Mouse (Mus musculus) urinary bladder, adult 18-20 months (tissue): ENCODE results near the gene Sox4.

Experiments used
- DNase-seq, 2 experiments: peaks; one replicate each; pipeline ENCODE4 v3.0.0; 2022; ENCODE audit warnings: low spot score in 2 of 2, mixed read lengths in 2 of 2

The Sox4 gene

GRCm38 (mm10) chr13:28953581-28953991 lies at the start of gene Sox4:
TSS of gene Sox4 (minus strand) at chr13:28953713.
- DNase-seq: peak; percentile 86 to 93

GRCm38 (mm10) chr13:28991899-28992664 lies 38.6 kb upstream of the Sox4 start:
- no peak for DNase-seq

DNA sequence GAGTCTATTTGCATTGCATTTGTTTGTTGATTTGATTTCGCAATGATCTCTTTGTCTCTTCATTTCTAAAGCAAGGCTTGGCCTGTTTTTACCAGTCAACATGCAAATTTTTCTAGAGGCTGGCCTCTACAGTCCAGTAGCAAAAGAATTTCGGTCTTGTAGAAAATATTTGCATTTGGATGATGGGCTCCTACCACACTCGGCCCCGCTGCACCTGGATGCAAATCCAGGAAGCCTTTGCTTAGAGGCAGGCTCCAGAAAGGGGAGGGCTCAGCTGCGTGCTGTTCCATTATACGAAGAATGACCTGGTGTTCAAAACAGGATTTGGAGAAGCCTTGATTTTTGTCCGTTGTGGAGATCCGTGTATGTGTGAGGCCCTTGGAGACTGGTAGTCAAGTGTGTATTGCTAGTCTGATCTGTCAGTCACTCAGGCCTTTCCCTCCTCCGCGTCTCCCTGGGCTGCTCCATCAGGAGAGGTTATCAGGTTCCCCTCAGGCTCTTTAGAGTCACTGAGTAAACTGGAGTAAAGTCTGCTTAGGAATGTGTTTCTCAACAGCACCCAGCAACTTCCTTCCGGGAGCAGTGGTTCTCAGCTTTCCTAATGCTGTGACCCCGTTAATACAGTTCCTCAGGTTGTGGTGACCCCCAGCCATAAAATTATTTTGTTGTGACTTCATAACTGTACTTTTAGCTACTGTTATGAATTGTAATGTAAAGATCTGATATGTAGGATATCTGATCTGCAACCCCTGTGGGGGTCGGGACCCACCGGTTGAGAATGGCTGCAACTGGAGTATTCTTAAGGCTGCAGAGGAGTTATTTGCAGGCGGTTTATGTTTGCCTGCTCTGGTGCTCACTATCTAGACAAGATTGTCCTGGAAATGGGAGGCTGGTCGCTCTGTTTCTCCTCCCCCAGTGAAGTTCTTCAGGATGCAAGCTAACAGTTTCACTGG lies 35.5 kb upstream of the Sox4 start:
- DNase-seq: peak; percentile 5 to 12

DNA sequence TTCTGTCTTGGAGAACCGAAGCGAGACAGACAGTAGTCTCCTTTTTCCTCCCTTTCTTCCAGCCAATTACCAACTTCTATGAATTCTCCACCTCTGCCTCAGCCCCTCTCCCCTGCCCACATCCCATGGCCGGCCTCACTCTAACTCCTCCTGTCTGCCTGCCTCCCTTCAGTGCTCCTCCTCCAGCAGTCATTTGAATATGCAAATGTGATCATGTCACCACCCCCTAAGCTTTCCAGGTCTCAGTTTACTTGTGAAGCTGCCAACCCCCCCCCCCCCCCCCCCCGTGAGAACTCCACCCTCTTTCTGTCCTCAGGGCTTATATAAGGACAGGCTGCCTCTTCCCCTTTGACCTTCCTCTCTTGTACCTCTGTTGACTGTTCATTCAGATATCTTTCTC lies 27.2 kb upstream of the Sox4 start:
- DNase-seq: no peak

DNA sequence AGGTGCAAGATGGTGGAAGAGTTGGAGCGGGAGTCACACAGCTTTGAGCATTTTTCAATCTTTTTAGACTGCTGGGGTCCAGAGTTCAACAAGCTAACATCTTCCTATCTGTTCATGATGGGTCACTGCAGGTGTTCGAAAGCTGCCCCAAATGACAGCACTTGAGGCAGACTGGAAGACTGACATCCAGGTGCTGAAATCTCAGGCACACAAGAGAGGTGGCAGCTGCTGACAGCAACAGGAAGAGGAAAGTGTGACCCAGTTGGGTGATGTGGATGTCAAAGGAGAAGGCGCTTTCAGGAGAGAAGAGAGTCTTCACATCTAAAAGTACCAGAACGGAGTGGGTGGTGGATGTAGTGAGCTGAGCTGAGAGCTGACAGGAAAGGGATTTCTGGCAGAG lies 21.5 kb upstream of the Sox4 start:
- no peak for DNase-seq

GRCm38 (mm10) chr13:28974597-28974996 lies 21.1 kb upstream of the Sox4 start:
- DNase-seq: no peak

- no peak for DNase-seq
Measured at GRCm38 (mm10) chr13:28960916-28961315, 7.4 kb upstream of the Sox4 start.

- peak; percentile 76 to 85 for DNase-seq
Measured at GRCm38 (mm10) chr13:28959458-28959978, 6.0 kb upstream of the Sox4 start.

GRCm38 (mm10) chr13:28959068-28959440 lies 5.5 kb upstream of the Sox4 start:
- DNase-seq: no peak

DNA sequence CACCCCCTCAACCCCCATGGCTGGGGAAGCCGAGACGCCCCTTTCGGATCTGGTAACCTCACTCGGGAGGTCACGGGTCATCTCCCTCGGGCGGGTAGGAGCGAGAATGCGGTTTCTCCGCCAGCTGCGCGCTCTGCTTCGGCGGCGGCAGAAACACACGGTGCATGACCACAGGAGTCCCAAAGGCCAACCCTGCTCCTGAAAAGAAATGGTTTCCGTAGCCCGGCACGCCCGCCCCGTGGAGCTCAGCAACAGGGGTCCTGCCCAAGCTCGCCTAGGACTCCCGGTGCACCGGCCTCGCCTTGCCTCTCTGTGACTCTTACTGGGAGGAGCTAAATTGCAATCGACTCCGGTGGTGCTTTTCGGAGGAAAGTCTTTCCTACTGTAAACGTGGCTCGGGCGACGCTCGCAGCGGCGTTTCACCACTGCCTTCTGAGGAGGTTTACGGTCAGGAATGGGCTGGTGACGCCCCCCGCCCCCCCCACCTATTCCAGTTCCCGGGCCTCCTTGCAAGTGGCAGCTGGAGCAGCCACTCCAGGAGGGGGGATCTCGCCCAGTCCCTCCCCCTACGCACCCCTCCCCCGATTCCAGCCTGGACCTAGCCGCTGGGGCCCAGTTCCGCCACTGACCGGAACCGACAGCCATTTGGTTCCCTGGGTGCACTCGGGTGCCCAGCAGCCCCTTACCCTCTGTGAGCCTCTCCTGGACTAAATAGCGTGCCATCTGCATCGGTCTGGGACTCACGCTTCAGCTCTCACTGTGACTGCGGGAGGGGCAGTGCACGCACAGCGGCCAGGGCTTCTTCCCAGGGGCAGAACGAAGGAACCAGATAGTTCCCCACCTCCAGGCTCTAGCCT lies 4.9 kb upstream of the Sox4 start:
- DNase-seq: peak; percentile 77 to 79

GRCm38 (mm10) chr13:28957765-28958164 lies 4.3 kb upstream of the Sox4 start:
- peak; percentile 90 to 95 for DNase-seq

GRCm38 (mm10) chr13:28952576-28953571 lies 639 bp downstream of the Sox4 start:
- DNase-seq: peak; percentile 46 to 76

- peak; percentile 10 to 49 for DNase-seq
Measured at GRCm38 (mm10) chr13:28951691-28952575, 1.6 kb downstream of the Sox4 start.

DNA sequence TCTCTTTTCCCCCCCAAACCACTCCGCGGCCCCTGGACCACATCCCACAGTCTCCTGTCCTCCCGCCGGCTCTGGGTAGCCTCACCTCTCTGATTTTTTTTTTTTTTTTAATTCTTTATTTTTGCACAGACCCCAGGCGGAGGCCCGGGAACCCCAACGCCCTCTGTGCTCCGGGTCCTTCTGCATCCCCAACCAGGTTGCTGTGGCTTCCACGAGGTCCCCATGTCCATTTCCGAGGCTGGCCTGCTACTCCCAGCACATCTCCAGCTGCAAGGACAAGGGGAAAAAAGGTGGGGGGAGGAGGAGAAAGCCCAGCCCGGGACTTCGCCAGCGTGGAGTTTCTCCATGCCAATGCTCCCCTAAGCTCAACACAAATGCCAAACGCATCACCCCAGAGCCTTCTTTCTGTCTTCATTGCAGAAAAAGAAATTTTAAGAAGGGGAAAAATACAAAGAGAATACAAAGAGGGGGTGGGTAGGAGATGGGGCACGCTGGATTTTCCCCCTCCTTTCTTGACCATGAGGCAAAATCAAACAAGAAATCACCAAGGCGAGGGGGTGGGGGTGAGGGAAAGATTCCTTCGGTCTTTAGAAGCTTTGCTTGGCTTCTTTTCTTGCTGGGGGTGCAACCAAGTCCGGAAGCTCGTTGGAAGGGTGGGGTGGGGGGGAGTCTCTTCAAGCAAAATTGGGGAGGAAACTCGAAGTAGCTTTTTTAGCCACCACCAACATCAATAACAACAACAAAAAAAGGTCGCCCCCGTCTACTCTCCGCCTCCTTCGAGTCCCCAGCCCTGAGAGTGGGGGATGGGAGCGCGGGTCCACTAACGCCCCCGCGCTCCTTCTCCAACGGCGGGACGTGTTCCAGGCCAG lies 2.7 kb downstream of the Sox4 start:
- peak in 1 of 2 experiments; percentile 51 for DNase-seq

GRCm38 (mm10) chr13:28950266-28950622 lies 3.3 kb downstream of the Sox4 start:
- DNase-seq: no peak

DNA sequence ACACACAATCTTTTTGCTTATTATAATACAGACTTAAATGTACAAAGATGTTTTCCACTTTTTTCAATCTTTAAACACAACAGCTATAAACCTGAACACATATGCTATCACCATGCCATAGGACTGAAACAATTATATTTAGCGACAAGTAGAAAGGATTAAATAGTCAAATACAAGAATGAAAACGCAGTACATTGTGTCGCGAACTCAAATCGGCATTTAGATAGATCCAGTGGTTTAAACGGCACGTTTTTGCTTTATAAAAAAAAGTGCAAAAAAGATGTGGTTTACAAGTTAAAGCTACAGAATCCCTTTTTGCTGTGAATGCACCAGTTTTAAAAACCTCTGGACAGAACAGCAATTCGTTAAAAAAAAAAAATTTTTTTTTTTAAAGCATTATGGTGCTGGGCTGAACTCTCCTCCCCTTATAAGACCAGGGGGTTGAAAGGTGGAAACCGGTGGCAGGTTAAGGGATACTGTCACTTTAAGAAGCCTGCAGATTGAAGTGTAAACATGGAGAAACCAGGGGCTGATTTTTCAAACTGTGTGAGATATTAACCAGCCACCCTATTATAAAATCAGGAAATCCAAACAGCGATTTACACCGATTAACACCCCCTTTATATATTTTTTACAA lies 4.1 kb downstream of the Sox4 start:
- no peak for DNase-seq

DNA sequence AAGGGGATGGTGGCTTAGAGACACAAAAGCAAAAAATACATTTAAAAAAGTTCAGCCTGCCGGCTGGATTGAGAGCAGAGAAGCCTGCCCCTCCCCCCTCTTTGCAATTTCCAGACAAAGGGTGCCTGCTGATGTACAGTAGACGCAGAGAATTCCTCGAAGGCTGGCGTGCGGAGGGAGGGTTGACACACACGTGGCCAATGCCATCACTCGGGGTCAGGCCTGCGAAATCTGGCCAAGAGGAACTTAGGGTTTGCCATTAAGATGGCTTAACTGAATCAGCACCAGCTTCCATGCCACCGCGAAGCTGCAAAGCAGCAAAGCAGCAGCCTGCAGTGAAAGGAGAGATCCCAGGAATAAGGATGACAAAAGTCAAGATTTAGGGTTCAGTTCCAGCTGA lies 5.0 kb downstream of the Sox4 start:
- peak in 1 of 2 experiments; percentile 26 for DNase-seq
